Mouse (Mus musculus) midbrain, embryonic 11.5 days (tissue): ENCODE data around the gene Sbf2. TPM values are rescaled to one million over a fixed set of nuclear protein-coding genes. Genes with fewer than 3 reads are reported as not detected.

Experiments used
- ATAC-seq: fragments of 200-750 bp; cut with Nextera tagmentation; 2 replicates; pipeline ENCODE4 v1.8.0; 2017; ENCODE audit warnings: moderate TSS enrichment, moderate library complexity; ENCODE audit not compliant: low FRiP score
- DNase-seq: peaks from one replicate; pipeline ENCODE4 v3.0.0; 2015; ENCODE audit warnings: low spot score; ENCODE audit errors: missing footprints
- H3K27ac ChIP-seq: fragments of 300-500 bp; sonication (generic); 2 replicates; pipeline ENCODE4 v1.5.1; 2014; ENCODE audit warnings: low read depth, low read length
- H3K27me3 ChIP-seq: fragments of 300-500 bp; sonication (generic); 2 replicates; pipeline ENCODE4 v1.6.1; 2014; ENCODE audit warnings: mild to moderate bottlenecking, low read length, moderate library complexity, mixed read lengths; ENCODE audit not compliant: control insufficient read depth, insufficient read depth
- H3K36me3 ChIP-seq: fragments of 300-500 bp; sonication (generic); 2 replicates; pipeline ENCODE4 v1.6.1; 2014; ENCODE audit warnings: mild to moderate bottlenecking, low read length, moderate library complexity, mixed read lengths; ENCODE audit not compliant: control insufficient read depth, insufficient read depth
- H3K4me1 ChIP-seq: fragments of 300-500 bp; sonication (generic); 2 replicates; pipeline ENCODE4 v1.6.1; 2014; ENCODE audit warnings: low read length; ENCODE audit not compliant: control insufficient read depth, insufficient read depth
- H3K4me2 ChIP-seq: fragments of 300-500 bp; sonication (generic); 2 replicates; pipeline ENCODE4 v1.6.1; 2014; ENCODE audit warnings: mild to moderate bottlenecking, moderate library complexity
- H3K4me3 ChIP-seq: fragments of 300-500 bp; sonication (generic); 2 replicates; pipeline ENCODE4 v1.5.1; 2014; ENCODE audit warnings: low read depth, low read length
- H3K9ac ChIP-seq: fragments of 300-500 bp; sonication (generic); 2 replicates; pipeline ENCODE4 v1.6.1; 2014; ENCODE audit warnings: low read length
- H3K9me3 ChIP-seq: fragments of 300-500 bp; sonication (generic); 2 replicates; pipeline ENCODE4 v1.6.1; 2016; ENCODE audit warnings: low read length; ENCODE audit not compliant: control insufficient read depth
- WGBS: fragments of 180-500 bp; shearing (Covaris S2); extraction: QIAGEN DNeasy Blood & Tissue Kit; methylation state at CpG from one replicate; pipeline ENCODE4 v1.1.7; 2014; 5-methylcytosine and 5-hydroxymethylcytosine counted together
- polyA plus RNA-seq: library from polyadenylated mRNA; unstranded; fragments of >200 nt; fragmentation: Nextera tagmentation; extraction: Ambion mirVana; gene quantifications from 2 replicates; pipeline ENCODE4 v1.2.1, GENCODE M21; 2014

Sbf2 gene
- polyA plus RNA-seq, 1 experiment from 2014 or later = 34.6 TPM

DNA sequence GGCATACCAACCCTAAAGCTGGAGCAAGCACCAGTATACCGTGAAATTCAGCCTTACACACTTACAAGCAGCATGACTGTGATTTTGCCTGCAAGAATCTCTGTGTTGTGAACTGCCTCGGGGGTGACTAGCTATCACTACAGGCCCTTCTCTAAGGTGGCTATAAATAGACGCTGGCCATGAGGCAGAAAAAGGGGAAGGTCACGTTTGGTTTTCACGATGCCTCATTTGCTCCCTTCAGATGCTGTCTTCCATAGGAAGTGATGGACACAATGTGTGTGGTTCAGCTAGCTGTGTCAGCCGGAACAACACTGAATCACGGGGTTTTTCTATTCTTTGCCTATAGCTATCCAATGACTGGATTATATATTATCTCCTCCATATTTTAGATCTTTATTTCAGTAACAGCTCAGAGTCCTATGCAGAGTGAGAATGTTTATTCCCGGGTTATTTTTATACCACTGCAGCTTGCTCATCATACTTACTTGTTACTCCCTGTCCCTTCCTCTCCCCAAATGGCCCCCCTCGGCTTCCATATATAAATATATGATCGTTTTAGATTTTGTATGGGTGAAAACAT is 235.3 kb downstream of the Sbf2 start:
- H3K4me3 ChIP-seq = no peak overlapping the region
- no peaks in the 10 kb centered on the region for H3K27me3 ChIP-seq
- no peaks in the 10 kb centered on the region for H3K4me1 ChIP-seq
- no peak overlapping the region for H3K27ac ChIP-seq
- WGBS = 81% methylated on average over 10 of the region's 10 CpGs
- no peaks in the 10 kb centered on the region for H3K9me3 ChIP-seq
- no peaks in the 10 kb centered on the region for H3K36me3 ChIP-seq
- ATAC-seq = no peak
- no peak overlapping the region for H3K9ac ChIP-seq
- no peak overlapping the region for H3K4me2 ChIP-seq
- DNase-seq = peak; percentile 45

DNA sequence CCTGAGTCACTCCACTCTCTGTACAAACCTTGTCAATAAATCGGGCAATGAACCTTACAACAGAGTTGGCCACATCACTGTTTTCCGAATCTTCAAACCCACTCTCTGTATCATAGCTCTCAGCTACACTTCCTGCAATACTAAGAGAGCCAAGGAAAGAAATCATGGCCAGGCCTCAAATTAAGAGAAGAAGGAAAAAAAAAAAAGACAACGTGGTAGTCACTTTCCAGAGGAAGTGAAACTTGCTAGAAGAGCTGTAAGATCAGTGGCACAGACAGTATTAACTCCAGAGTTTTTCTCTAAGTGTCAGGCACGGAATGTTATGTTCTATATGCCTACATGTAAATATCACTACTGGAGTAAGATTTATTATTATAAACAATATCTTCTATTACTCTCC is 242.2 kb downstream of the Sbf2 start:
- H3K27me3 ChIP-seq = no peaks in the 10 kb centered on the region
- no peaks in the 10 kb centered on the region for H3K9me3 ChIP-seq
- no peak overlapping the region for H3K4me3 ChIP-seq
- no peak overlapping the region for H3K4me2 ChIP-seq
- H3K4me1 ChIP-seq = no peaks in the 10 kb centered on the region
- H3K27ac ChIP-seq = no peak overlapping the region
- no peak overlapping the region for H3K9ac ChIP-seq
- ATAC-seq (no peak), DNase-seq (peak; percentile 39)
- H3K36me3 ChIP-seq = no peaks in the 10 kb centered on the region
- WGBS = 88% methylated on average over 4 of the region's 4 CpGs

DNA sequence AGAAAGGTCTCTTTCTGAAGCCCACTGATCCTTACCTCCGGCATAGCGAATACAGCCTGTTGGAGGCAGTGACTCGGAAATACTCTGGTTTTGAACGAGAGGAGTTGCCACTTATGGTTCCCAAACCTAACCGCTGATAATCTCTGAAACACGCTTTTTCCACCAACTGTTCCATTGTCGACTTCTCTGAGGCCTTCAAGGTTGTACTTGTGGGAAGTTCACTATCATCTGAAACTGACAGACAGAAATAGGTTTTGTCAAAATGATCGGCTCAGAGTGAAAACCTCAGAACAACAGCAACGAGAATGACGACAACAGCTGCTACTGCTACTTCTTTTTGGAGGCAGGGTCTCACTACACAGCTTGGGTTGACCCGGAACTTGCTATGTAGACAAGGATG is 252.7 kb downstream of the Sbf2 start:
- DNase-seq (peak; percentile 54), ATAC-seq (no peak)
- 93% methylated on average over 11 of the region's 11 CpGs for whole genome bisulfite sequencing
- Histone ChIP-seq H3K4me1 (no peaks in the 10 kb centered on the region), H3K36me3 (peaks cover under 1% of the 10 kb centered on the region; the same call in 1 of the 2 replicates), H3K9ac (no peak overlapping the region), H3K27me3 (no peaks in the 10 kb centered on the region), H3K9me3 (no peaks in the 10 kb centered on the region), H3K27ac (no peak overlapping the region), H3K4me3 (no peak overlapping the region), H3K4me2 (no peak overlapping the region)

DNA sequence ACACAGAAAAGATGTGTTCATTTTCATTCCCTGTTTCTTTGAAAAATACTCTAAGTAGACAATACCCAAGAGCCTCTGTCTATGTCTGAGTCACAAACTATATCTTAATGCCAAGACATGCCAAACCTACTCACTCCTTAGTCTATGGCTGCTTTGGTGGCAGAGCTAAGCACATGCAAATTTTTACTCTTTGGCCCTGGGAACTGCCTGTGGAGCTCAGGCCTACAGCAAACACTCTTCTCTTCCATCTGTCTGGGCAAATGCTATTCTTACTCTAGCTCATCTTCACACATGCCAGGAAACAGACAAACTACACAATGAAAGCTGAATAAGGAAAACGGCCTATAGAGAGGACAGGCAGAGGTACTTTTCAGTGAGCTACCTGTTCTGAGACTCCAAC is 253.2 kb downstream of the Sbf2 start:
- Histone ChIP-seq H3K36me3 (no peaks in the 10 kb centered on the region), H3K4me2 (no peak overlapping the region), H3K9me3 (no peaks in the 10 kb centered on the region), H3K27ac (no peak overlapping the region), H3K4me3 (no peak overlapping the region), H3K4me1 (no peaks in the 10 kb centered on the region), H3K27me3 (no peaks in the 10 kb centered on the region), H3K9ac (no peak overlapping the region)
- ATAC-seq = no peak
- 80% methylated on average over 1 of the region's 1 CpGs for WGBS
- peak; percentile 41 for DNase-seq

DNA sequence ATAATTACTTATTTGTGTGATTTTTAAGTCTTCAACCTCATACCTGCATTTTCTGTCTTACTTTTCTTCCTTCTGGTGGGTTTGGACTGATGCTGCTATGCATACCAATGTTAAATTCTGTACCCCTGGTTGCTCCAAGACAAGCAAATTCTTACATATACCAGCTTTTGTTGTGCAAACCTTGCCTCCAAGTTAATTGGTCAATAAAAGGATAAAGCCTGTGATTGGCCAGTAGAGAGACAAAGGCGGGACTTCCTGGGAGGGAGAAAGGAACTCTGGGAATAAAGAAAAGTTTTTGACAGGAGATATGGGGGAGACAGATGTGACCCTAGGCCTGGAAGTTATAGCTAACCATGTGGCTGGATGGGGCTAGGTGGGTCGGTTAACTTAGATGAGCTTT is 255.3 kb downstream of the Sbf2 start:
- H3K36me3 ChIP-seq = no peaks in the 10 kb centered on the region
- H3K27ac ChIP-seq = no peak overlapping the region
- no peak overlapping the region for H3K4me3 ChIP-seq
- no peaks in the 10 kb centered on the region for H3K27me3 ChIP-seq
- no peaks in the 10 kb centered on the region for H3K9me3 ChIP-seq
- WGBS = 100% methylated on average over 2 of the region's 2 CpGs
- no peak overlapping the region for H3K9ac ChIP-seq
- DNase-seq = peak; percentile 54
- no peak overlapping the region for H3K4me2 ChIP-seq
- no peaks in the 10 kb centered on the region for H3K4me1 ChIP-seq
- no peak for ATAC-seq

DNA sequence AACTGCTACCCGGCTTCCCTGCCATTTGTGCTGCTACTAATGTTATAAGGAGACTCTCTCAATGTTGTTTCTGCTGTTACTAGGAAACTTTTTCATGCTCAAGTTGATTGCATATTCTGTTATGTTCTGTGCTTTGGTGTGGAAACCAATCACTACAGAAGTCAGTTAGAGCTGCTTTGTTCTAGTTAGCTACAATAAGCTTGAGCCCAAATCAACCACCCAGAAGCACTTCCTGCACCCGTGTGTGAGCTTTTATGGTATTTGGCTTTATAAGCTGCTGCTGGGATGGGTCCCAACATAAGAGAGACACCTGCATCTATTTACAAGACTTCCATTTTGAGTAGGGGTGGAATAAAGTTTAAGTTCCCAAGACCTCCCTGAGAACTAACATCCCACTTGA is 260.8 kb downstream of the Sbf2 start:
- Histone ChIP-seq H3K9me3 (no peaks in the 10 kb centered on the region), H3K9ac (no peak overlapping the region), H3K4me2 (no peak overlapping the region), H3K36me3 (no peaks in the 10 kb centered on the region), H3K27ac (no peak overlapping the region), H3K4me3 (no peak overlapping the region), H3K4me1 (no peaks in the 10 kb centered on the region), H3K27me3 (no peaks in the 10 kb centered on the region)
- DNase-seq (no peak), ATAC-seq (no peak)
- WGBS = 88% methylated on average over 2 of the region's 2 CpGs

DNA sequence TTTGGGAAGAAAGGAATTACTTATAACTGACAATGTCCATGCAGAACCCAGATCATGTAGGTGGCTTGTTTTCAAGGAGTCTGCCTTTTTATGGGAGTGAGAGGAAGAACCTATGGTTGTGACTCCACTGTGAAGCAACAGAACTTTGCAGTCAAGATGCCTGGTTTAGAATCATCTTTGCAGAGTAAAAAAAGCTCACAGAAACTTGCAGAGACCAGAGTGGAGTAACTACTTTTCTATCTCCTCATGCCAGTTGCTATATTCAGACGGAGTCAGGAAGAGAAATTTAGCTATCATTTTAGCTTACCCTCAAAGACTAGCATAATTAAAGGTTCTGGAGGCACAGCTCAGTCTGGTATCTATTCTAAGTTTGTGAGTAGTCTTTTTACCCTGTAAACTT is 267.5 kb downstream of the Sbf2 start:
- no peak for DNase-seq
- Histone ChIP-seq H3K4me1 (no peaks in the 10 kb centered on the region), H3K27me3 (no peaks in the 10 kb centered on the region), H3K9me3 (no peaks in the 10 kb centered on the region), H3K27ac (no peak overlapping the region), H3K4me2 (no peak overlapping the region), H3K9ac (no peak overlapping the region), H3K36me3 (no peaks in the 10 kb centered on the region), H3K4me3 (no peak overlapping the region)
- WGBS = 92% methylated on average over 1 of the region's 1 CpGs
- ATAC-seq = no peak

DNA sequence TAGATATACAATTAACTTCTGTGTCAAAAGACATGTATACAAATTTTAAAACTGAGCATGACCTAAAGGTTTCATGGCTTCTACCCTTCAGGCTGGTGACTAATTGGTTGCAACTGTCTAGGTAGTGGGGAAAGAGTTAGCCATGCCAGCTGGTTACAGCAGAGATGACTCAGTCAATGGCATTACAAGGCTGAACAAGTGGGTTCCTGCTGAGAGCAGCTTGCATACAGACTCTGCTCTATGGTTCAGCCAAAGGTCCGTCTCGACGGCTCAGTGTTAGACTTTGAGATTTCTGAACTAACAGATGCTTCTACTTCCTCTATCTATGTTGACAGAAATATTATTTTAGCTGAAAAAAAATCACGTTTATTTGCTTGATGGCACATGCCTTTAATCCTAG is 277.1 kb downstream of the Sbf2 start:
- no peak overlapping the region for H3K4me3 ChIP-seq
- DNase-seq (no peak), ATAC-seq (no peak)
- no peak overlapping the region for H3K9ac ChIP-seq
- no peaks in the 10 kb centered on the region for H3K9me3 ChIP-seq
- no peaks in the 10 kb centered on the region for H3K27me3 ChIP-seq
- H3K27ac ChIP-seq = no peak overlapping the region
- 76% methylated on average over 4 of the region's 4 CpGs for WGBS
- no peaks in the 10 kb centered on the region for H3K4me1 ChIP-seq
- no peaks in the 10 kb centered on the region for H3K36me3 ChIP-seq
- no peak overlapping the region for H3K4me2 ChIP-seq

DNA sequence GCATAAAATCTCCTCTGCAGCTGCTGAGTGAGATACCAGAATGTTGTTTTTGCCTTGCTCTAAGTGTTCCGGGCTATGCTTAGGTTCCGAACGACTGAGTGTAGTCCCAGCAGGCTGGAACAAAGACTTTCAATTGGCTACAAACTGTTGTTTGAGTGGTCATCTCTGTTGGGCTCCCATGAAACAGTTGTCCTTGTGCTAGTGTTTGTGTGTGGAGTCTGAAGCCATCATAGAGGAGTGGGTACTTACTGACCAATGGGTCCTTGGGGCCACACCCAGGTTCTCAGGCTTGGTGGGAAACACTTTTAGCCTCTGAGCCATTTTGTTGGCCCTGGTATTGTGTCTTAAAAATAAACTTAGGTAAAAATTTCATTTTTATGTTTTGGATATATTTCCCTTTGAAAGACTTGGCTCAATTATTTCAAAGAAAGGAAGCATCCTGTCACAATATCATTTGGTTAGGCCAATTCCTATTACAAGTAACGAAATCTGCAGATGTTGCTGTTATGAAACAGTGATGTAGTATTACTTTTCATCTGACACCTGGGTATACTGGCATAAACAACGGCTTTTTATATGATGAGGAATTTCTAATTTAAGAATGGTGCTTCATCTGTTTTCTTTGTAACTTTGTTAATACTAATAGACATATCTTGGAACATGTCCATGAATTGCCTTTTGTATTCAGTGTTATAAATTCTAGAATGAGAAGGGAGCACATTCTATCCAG is 289.2 kb downstream of the Sbf2 start:
- no peaks in the 10 kb centered on the region for H3K9me3 ChIP-seq
- H3K27me3 ChIP-seq = no peaks in the 10 kb centered on the region
- WGBS = 95% methylated on average over 5 of the region's 5 CpGs
- H3K36me3 ChIP-seq = peaks cover 9% of the 10 kb centered on the region; the same call in 1 of the 2 replicates
- ATAC-seq (no peak), DNase-seq (peak; percentile 39)
- H3K4me2 ChIP-seq = no peak overlapping the region
- H3K4me3 ChIP-seq = no peak overlapping the region
- no peak overlapping the region for H3K9ac ChIP-seq
- H3K27ac ChIP-seq = no peak overlapping the region
- no peaks in the 10 kb centered on the region for H3K4me1 ChIP-seq
